Mouse (Mus musculus) cerebellum, adult 11 months (tissue): ENCODE measurements at regions not wholly inside any gene's neighbourhood (a gene's known extent, or its start where the extent isn't known, plus 50 kb on each side); places are given as distances from the start of the nearest gene placed in this dataset.
A peak's percentile ranks its signal among the peaks of the same experiment; 100 is the strongest.

Experiments used
- DNase-seq: peaks from one replicate; pipeline ENCODE4 v3.0.0; 2022

GRCm38 (mm10) chrX:97434327-97434726 lies 57.3 kb upstream of the Eda2r start:
- DNase-seq, result no peak

GRCm38 (mm10) chrX:97431391-97431803 lies 54.4 kb upstream of the Eda2r start:
- DNase-seq, result peak; percentile 4
